Mouse (Mus musculus) right cerebral cortex, postnatal 14 days (tissue): ENCODE data around the gene Prss1.
"Not testable (repeated sequence)": the region's sequence is repeated elsewhere in the genome, so short reads cannot be mapped to it uniquely, and the experiment has no call there.

ENCODE experiments used
- DNase-seq: peaks from one replicate; pipeline ENCODE4 v3.0.0; 2022

The Prss1 gene

GRCm38 (mm10) chr6:41458632-41459031 lies at the start of gene Prss1:
TSS of gene Prss1 (plus strand) at chr6:41458932.
- DNase-seq = not testable (repeated sequence)

- not testable (repeated sequence) for DNase-seq
These were observed 16.5 kb upstream of the Prss1 start for GRCm38 (mm10) chr6:41442261-41442660.

- not testable (repeated sequence) for DNase-seq
These were observed 12.7 kb upstream of the Prss1 start, which contains the start of gene Gm10334 for GRCm38 (mm10) chr6:41446045-41446444. TSS of gene Gm10334 (minus strand) at chr6:41446145.

GRCm38 (mm10) chr6:41499374-41499773 lies 40.6 kb downstream of the Prss1 start:
- no peak for DNase-seq

GRCm38 (mm10) chr6:41504915-41505314 lies 46.2 kb downstream of the Prss1 start:
- no peak for DNase-seq

- no peak for DNase-seq
These were observed 46.6 kb downstream of the Prss1 start for GRCm38 (mm10) chr6:41505323-41505722.
